Mouse (Mus musculus) CD4-positive naive resting alpha-beta T cell, adult 76 days (primary cell): ENCODE results near the gene Spaca4. TPM values are rescaled to one million over a fixed set of nuclear protein-coding genes. Genes with fewer than 3 reads are reported as not detected.

Experiments used
- total RNA-seq: library from RNA; stranded (reverse); gene quantifications from one replicate; pipeline ENCODE4 v1.2.4, GENCODE M21; 2023

The Spaca4 gene
- total RNA-seq, result not detected

DNA sequence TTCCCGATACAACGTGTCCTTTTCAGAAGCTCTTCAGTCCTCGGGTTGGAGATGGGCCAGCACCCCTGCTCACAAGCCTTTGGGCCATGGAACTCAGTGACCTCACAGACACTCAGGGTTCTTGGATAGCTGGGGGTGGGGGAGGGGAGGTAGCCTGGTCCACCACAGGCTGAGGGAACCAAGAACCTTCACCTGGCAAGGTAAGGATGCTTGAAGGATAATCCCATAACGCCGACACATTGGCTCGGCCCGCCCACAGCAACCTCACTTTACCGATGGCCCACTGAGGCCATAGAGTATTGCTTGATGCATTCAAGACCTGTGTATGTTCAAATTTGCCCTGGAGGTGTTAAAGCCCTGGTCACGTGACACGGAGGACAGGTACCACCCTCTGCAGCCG, at the start of gene Spaca4:
Gene Spaca4 (minus strand): TSS at position 101 of the 400 bp plus-strand sequence.

DNA sequence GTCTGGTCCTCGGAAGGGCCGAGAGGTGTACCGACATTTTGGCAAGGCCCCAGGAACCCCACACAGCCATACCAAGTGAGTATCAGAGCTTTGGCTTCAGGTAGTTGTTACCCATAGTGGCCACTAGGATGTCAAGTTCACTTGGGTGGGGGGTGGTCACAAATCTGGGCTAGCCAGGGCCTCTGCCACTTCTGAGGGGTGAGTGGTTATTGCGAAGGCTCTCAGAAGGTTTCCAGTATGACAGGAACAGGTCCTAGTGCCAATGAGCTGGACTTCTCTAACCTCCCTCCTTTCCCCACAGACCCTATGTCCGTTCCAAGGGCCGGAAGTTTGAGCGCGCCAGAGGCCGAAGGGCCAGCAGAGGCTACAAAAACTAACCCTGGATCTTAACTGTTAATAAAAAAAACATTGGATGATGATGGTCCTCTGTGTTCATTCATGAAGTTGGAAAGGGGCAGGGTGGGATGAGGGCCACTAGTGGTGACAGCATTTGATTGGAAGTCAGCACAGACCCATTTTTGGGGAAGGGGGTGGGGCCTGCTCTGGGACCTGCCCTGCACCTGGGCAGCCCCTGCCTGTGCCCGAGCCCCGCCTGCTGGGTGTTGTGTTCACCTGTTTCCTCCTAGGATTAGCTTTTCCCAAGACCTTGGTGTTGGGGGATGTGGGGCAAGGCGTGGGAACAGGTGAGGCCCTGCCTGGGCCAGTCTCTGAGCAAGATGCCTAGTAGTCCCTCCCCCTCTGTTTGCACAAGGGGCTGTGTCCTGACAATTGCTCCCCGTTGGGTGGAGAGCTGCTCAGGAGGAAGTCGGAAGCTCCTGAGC, 5.0 kb downstream of the Spaca4 start, which contains the start of gene Fam83e:
Gene Fam83e (plus strand): TSS at position 800 of the 821 bp plus-strand sequence.

GRCm38 (mm10) chr7:45717918-45718297, 7.7 kb downstream of the Spaca4 start, which contains the start of gene Sphk2:
Gene Sphk2 (minus strand): TSS chr7:45718002.

GRCm38 (mm10) chr7:45715090-45715708, 10.4 kb downstream of the Spaca4 start, which contains the start of gene Rpl18:
Gene Rpl18 (plus strand): TSS chr7:45715457.

DNA sequence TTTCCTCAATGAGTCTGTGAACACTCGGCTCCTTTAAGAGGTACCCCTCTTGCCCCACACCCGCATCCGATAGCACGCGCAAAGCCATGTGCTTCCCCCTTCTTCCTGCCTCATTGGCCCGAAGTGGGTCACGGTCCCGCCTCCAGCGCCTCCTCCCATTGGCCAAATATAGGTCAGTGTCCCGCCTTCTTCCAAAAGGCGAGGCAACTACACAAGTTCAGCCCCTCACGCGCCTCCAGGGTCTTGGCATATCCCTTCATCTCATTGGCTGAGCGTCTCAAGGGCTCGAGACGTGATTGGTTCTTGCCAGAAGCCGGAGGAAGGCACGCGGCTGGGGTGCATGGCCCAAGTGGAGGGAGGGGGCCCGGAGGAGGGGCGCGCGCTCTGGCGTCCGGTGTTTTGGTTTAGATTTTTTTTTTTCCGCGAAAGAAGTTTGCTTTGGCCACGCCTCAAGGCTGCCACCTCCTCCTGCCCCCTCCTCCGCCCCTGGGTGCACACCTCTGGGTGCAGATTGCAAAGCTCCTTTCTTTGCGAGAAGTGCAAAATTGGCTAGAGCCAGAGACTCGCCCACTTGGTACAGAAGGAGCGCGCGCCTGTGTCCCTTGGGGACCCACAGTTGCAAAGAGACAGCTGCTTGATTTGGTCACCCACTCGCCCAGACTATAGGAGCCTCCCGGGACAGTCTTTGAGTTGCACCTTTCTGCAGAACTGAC, 20.7 kb downstream of the Spaca4 start, which contains the start of gene Dbp:
Gene Dbp (plus strand): TSS at position 359 of the 713 bp plus-strand sequence.

GRCm38 (mm10) chr7:45699523-45700141, 26.0 kb downstream of the Spaca4 start, which contains the start of gene Car11:
Gene Car11 (plus strand): TSS chr7:45699843.

GRCm38 (mm10) chr7:45693921-45694591, 31.6 kb downstream of the Spaca4 start, which contains the start of gene Sec1:
Gene Sec1 (minus strand): TSS chr7:45694402.

GRCm38 (mm10) chr7:45683396-45684050, 42.1 kb downstream of the Spaca4 start, which contains the start of gene Ntn5:
Gene Ntn5 (plus strand): TSS chr7:45684022.

Other genes with a start within 250 kb of the Spaca4 start
- gene Tulp2, start 243.9 kb downstream of the Spaca4 start, total RNA-seq, result not detected
- gene Gm45808, start 239.0 kb downstream of the Spaca4 start, total RNA-seq, result not detected
- gene Dhdh, start 237.0 kb downstream of the Spaca4 start, total RNA-seq, result 1.8 TPM
- gene Nucb1, start 215.4 kb downstream of the Spaca4 start, total RNA-seq, result 61.9 TPM
- gene Ppp1r15a, start 199.5 kb downstream of the Spaca4 start, total RNA-seq, result 681 TPM
- gene Plekha4, start 199.5 kb downstream of the Spaca4 start, total RNA-seq, result 1.2 TPM
- not detected for gene Hsd17b14, start 170.9 kb downstream of the Spaca4 start, total RNA-seq
- gene Bcat2, start 155.7 kb downstream of the Spaca4 start, total RNA-seq, result 65.6 TPM
- not detected for gene Fgf21, start 110.3 kb downstream of the Spaca4 start, total RNA-seq
- gene Fut1, start 108.5 kb downstream of the Spaca4 start, total RNA-seq, result not detected
- gene Izumo1, start 104.0 kb downstream of the Spaca4 start, total RNA-seq, result not detected
- gene Rasip1, start 98.3 kb downstream of the Spaca4 start, total RNA-seq, result 0.73 TPM
- not detected for gene Mamstr, start 85.8 kb downstream of the Spaca4 start, total RNA-seq
- not detected for gene Fut2, start 59.4 kb downstream of the Spaca4 start, total RNA-seq
- not detected for gene Ntn5, start 41.8 kb downstream of the Spaca4 start, total RNA-seq
- not detected for gene Sec1, start 31.4 kb downstream of the Spaca4 start, total RNA-seq
- 8.1 TPM for gene Car11, start 26.0 kb downstream of the Spaca4 start, total RNA-seq
- 29.5 TPM for gene Dbp, start 20.7 kb downstream of the Spaca4 start, total RNA-seq
- gene Rpl18, start 10.4 kb downstream of the Spaca4 start, total RNA-seq, result 2,694 TPM
- gene Sphk2, start 7.8 kb downstream of the Spaca4 start, total RNA-seq, result 21.3 TPM
- 1.5 TPM for gene Fam83e, start 4.6 kb downstream of the Spaca4 start, total RNA-seq
- 0.82 TPM for gene Lmtk3, start 57.9 kb upstream of the Spaca4 start, total RNA-seq
- gene Sult2b1, start 58.9 kb upstream of the Spaca4 start, total RNA-seq, result 5.2 TPM
- gene Cyth2, start 88.8 kb upstream of the Spaca4 start, total RNA-seq, result 137 TPM
- 1.5 TPM for gene Kcnj14, start 99.0 kb upstream of the Spaca4 start, total RNA-seq
- gene Grwd1, start 105.1 kb upstream of the Spaca4 start, total RNA-seq, result 29.9 TPM
- gene Kdelr1, start 147.0 kb upstream of the Spaca4 start, total RNA-seq, result 38.2 TPM
- 0.76 TPM for gene Grin2d, start 152.6 kb upstream of the Spaca4 start, total RNA-seq
- not detected for gene Syngr4, start 170.9 kb upstream of the Spaca4 start, total RNA-seq
- 9.1 TPM for gene Tmem143, start 171.1 kb upstream of the Spaca4 start, total RNA-seq
- 269 TPM for gene Emp3, start 195.6 kb upstream of the Spaca4 start, total RNA-seq
- 2.6 TPM for gene Ccdc114, start 198.3 kb upstream of the Spaca4 start, total RNA-seq